Mouse (Mus musculus): Measurements from ENCODE around the gene 4930550C14Rik.

The 4930550C14Rik gene

GRCm38 (mm10) chr9:53404753-53405722, 2.9 kb downstream of the 4930550C14Rik start:
- DNase-seq: peak; percentile 88

GRCm38 (mm10) chr9:53408548-53408947, 6.4 kb downstream of the 4930550C14Rik start:
- DNase-seq: no peak

- peak; percentile 83 for DNase-seq
Observed at GRCm38 (mm10) chr9:53408953-53409361, 6.8 kb downstream of the 4930550C14Rik start.

- no peak for DNase-seq
Observed at GRCm38 (mm10) chr9:53409427-53409826, 7.3 kb downstream of the 4930550C14Rik start.

GRCm38 (mm10) chr9:53422133-53422896, 20.2 kb downstream of the 4930550C14Rik start:
- DNase-seq: no peak

GRCm38 (mm10) chr9:53426726-53427125, 24.6 kb downstream of the 4930550C14Rik start:
- no peak for DNase-seq

GRCm38 (mm10) chr9:53427638-53428037, 25.5 kb downstream of the 4930550C14Rik start:
- no peak for DNase-seq

GRCm38 (mm10) chr9:53435830-53436570, 33.9 kb downstream of the 4930550C14Rik start:
- no peak for DNase-seq

GRCm38 (mm10) chr9:53450609-53451008, 48.5 kb downstream of the 4930550C14Rik start:
- no peak for DNase-seq

GRCm38 (mm10) chr9:53452038-53452437, 49.9 kb downstream of the 4930550C14Rik start:
- no peak for DNase-seq

- no peak for DNase-seq
Observed at GRCm38 (mm10) chr9:53472806-53473518, 70.8 kb downstream of the 4930550C14Rik start.
